Comparison of ENCODE assay signal across 13 mouse cellular contexts in genomic region chr11:46522719-46523118, GRCm38 (mm10). TPM values are rescaled to one million over a fixed set of nuclear protein-coding genes. Genes with fewer than 3 reads are reported as not detected.
DNase-seq lines count a peak whose midpoint lies in the region; ATAC-seq and TF ChIP-seq lines count a peak whose summit lies in the region.
"Had no signal": no experiment of that assay in that cellular context is flagged by ENCODE, and none has a peak within 500 bp of the region (broad histone marks: within the 10 kb centered on the region; RNA-seq: fewer than 3 reads in every experiment).

No protein-coding gene starts in this region.

- H3K4me1 ChIP-seq in kidney, adult 2 months (ENCODE audit: control insufficient read depth, insufficient read depth, low read length): no peaks in the 10 kb centered on the region
- H3K4me1 ChIP-seq in kidney, embryonic 15.5 days: no peaks in the 10 kb centered on the region
- H3K4me1 ChIP-seq in CH12.LX (ENCODE audit: control insufficient read depth in 1 of 2, insufficient read depth in 2 of 2): peaks cover 0 to 4% of the 10 kb centered on the region in 2 experiments; a peak in 1 of 4 replicates
- no peaks in the 10 kb centered on the region for H3K4me1 ChIP-seq in midbrain, embryonic 16.5 days (ENCODE audit: control insufficient read depth, insufficient read depth, low read length)
- H3K4me1 ChIP-seq: embryonic facial prominence, embryonic 13.5 days had no signal

- no peaks in the 10 kb centered on the region for H3K79me2 ChIP-seq in CH12.LX (replicated peaks; ENCODE audit: control insufficient read depth, extremely low read depth, insufficient read depth, poor library complexity, severe bottlenecking)

- TF ChIP-seq POLR2A in kidney, adult 2 months (IDR thresholded peaks at IDR 0.05; ENCODE audit: low read depth, low read length): no peak
- TF ChIP-seq POLR2A in CH12.LX (IDR thresholded peaks at IDR 0.05; ENCODE audit: low read depth, low read length): no peak

- peak; percentile 97 for TF ChIP-seq RAD21 in CH12.LX (IDR thresholded peaks at IDR 0.05; ENCODE audit: low read depth, low read length)

- H3K27ac ChIP-seq in kidney, adult 2 months (ENCODE audit: insufficient read depth, low read depth, low read length): no peak overlapping the region
- no peak overlapping the region for H3K27ac ChIP-seq in kidney, embryonic 15.5 days
- no peak overlapping the region for H3K27ac ChIP-seq in CH12.LX (ENCODE audit: insufficient read depth, low read depth)
- no peak overlapping the region for H3K27ac ChIP-seq in midbrain, embryonic 16.5 days (ENCODE audit: low read length)
- H3K27ac ChIP-seq: embryonic facial prominence, embryonic 13.5 days had no signal

- H3K4me2 ChIP-seq in kidney, embryonic 15.5 days: no peak overlapping the region
- no peak overlapping the region for H3K4me2 ChIP-seq in CH12.LX (ENCODE audit: insufficient read depth, low read depth, poor library complexity, severe bottlenecking)
- H3K4me2 ChIP-seq in midbrain, embryonic 16.5 days (ENCODE audit: low read length): no peak overlapping the region
- H3K4me2 ChIP-seq: embryonic facial prominence, embryonic 13.5 days had no signal

- no peaks in the 10 kb centered on the region for H3K9me3 ChIP-seq in kidney, embryonic 15.5 days (replicated peaks)
- no peaks in the 10 kb centered on the region for H3K9me3 ChIP-seq in CH12.LX (replicated peaks; ENCODE audit: low read length)
- H3K9me3 ChIP-seq in midbrain, embryonic 16.5 days (replicated peaks; ENCODE audit: control insufficient read depth, low read length, poor library complexity, severe bottlenecking): no peaks in the 10 kb centered on the region
- H3K9me3 ChIP-seq: embryonic facial prominence, embryonic 13.5 days had no signal

- TF ChIP-seq EP300 in CH12.LX (IDR thresholded peaks at IDR 0.05; ENCODE audit: low read length): no peak

- in situ Hi-C loops in CH12.LX (cut with MboI; ENCODE audit: low pct_ligation_motif_present, low pct_unique_long_range_greater_than_20kb, low sequenced_read_pairs): loop anchor here (10.0 kb wide), 1 partner anchor 212 kb away; the partner anchor contains the start of gene Havcr1

- no peak overlapping the region for H3K4me3 ChIP-seq in kidney, adult 2 months (ENCODE audit: insufficient read depth, low read depth, low read length)
- no peak overlapping the region for H3K4me3 ChIP-seq in kidney, embryonic 15.5 days (replicated peaks)
- H3K4me3 ChIP-seq in CH12.LX (replicated peaks in 1 of 3; ENCODE audit: low read depth in 2 of 3, low read length in 2 of 3, poor library complexity in 1 of 3): no peak overlapping the region
- no peak overlapping the region for H3K4me3 ChIP-seq in midbrain, embryonic 16.5 days (ENCODE audit: low read depth, low read length)
- H3K4me3 ChIP-seq: embryonic facial prominence, embryonic 13.5 days had no signal

- dilution Hi-C loops in CH12.LX (cut with MboI; ENCODE audit: extremely low pct_ligation_motif_present, extremely low pct_unique_long_range_greater_than_20kb, low sequenced_read_pairs): no loop called here

- DNase-seq in kidney, adult 2 months: peak; percentile 23
- peak; percentile 33 for DNase-seq in 416B (ENCODE audit: low read depth)
- DNase-seq in CH12.LX (ENCODE audit: extremely low read depth): peak; percentile 68
- peak; percentile 63 for DNase-seq in induced T-regulatory cell, adult 2 months (ENCODE audit: low read depth)
- DNase-seq in cerebellum, postnatal 4 days (ENCODE audit: low spot score in 2 of 2): no peak
- DNase-seq in Muller cell, postnatal 12 days (ENCODE audit: inconsistent ontology term): no peak

- peak; percentile 62 for TF ChIP-seq CTCF in kidney, adult 2 months (conservative IDR thresholded peaks at IDR 0.05; ENCODE audit: insufficient read depth, insufficient read length, low read depth, low read length)
- peak; percentile 35 to 97; a peak in 3 of 4 replicates for TF ChIP-seq CTCF in CH12.LX (conservative IDR thresholded peaks at IDR 0.05 in 1 of 2, IDR thresholded peaks at IDR 0.05 in 1 of 2; ENCODE audit: low read depth in 2 of 2, low read length in 2 of 2)

- no peak for ATAC-seq in kidney, embryonic 15.5 days (replicated peaks; ENCODE audit: low FRiP score)
- no peak for ATAC-seq in midbrain, embryonic 16.5 days

- H3K36me3 ChIP-seq in kidney, adult 2 months (ENCODE audit: control insufficient read depth, insufficient read depth, low read length): no peaks in the 10 kb centered on the region
- no peaks in the 10 kb centered on the region for H3K36me3 ChIP-seq in kidney, embryonic 15.5 days
- no peaks in the 10 kb centered on the region for H3K36me3 ChIP-seq in CH12.LX (replicated peaks in 1 of 2; ENCODE audit: control insufficient read depth in 1 of 2, insufficient read depth in 1 of 2, low read length in 1 of 2)
- no peaks in the 10 kb centered on the region for H3K36me3 ChIP-seq in midbrain, embryonic 16.5 days (ENCODE audit: control insufficient read depth, insufficient read depth, low read length)
- H3K36me3 ChIP-seq: embryonic facial prominence, embryonic 13.5 days had no signal

- no peak overlapping the region for H3K9ac ChIP-seq in kidney, embryonic 15.5 days
- H3K9ac ChIP-seq in CH12.LX (ENCODE audit: insufficient read depth, low read depth): no peak overlapping the region
- H3K9ac ChIP-seq in midbrain, embryonic 16.5 days (ENCODE audit: low read depth, low read length): no peak overlapping the region
- H3K9ac ChIP-seq: embryonic facial prominence, embryonic 13.5 days had no signal

- H3K27me3 ChIP-seq in kidney, adult 2 months (replicated peaks; ENCODE audit: control insufficient read depth, insufficient read depth, low read length): no peaks in the 10 kb centered on the region
- H3K27me3 ChIP-seq in kidney, embryonic 15.5 days: no peaks in the 10 kb centered on the region
- no peaks in the 10 kb centered on the region for H3K27me3 ChIP-seq in CH12.LX (replicated peaks)
- H3K27me3 ChIP-seq in midbrain, embryonic 16.5 days (ENCODE audit: control insufficient read depth, insufficient read depth, low read depth, low read length): no peaks in the 10 kb centered on the region
- H3K27me3 ChIP-seq: embryonic facial prominence, embryonic 13.5 days had no signal

- 77% methylated on average over 3 of the region's 3 CpGs for WGBS in kidney, adult 2 months
- WGBS in kidney, embryonic 15.5 days: 78% methylated on average over 3 of the region's 3 CpGs
- 84% methylated on average over 3 of the region's 3 CpGs for WGBS in midbrain, embryonic 16.5 days

TF ChIP-seq in CH12.LX, 34 proteins besides CTCF, POLR2A, EP300 and RAD21:
- no peak for TF ChIP-seq MAZ (IDR thresholded peaks at IDR 0.05; ENCODE audit: low read depth, low read length)
- TF ChIP-seq ZC3H11A (IDR thresholded peaks at IDR 0.05; ENCODE audit: low read depth, low read length): peak; percentile 59
- no peak for TF ChIP-seq NRF1 (IDR thresholded peaks at IDR 0.05; ENCODE audit: low read depth, low read length)
- TF ChIP-seq TCF12 (IDR thresholded peaks at IDR 0.05; ENCODE audit: low read depth, low read length): no peak
- TF ChIP-seq MYC (IDR thresholded peaks at IDR 0.05; ENCODE audit: low read depth, low read length): no peak
- TF ChIP-seq MAFK (IDR thresholded peaks at IDR 0.05; ENCODE audit: insufficient replicate concordance, low read length): no peak
- no peak for TF ChIP-seq ZNF384 (IDR thresholded peaks at IDR 0.05; ENCODE audit: low read depth, low read length)
- no peak for TF ChIP-seq GABPA (IDR thresholded peaks at IDR 0.05; ENCODE audit: insufficient replicate concordance, low read depth, low read length)
- 0 out of 2 replicates have a peak, but pooled peaks have one; percentile 11 for TF ChIP-seq JUND (conservative IDR thresholded peaks at IDR 0.05; ENCODE audit: low read depth, low read length)
- TF ChIP-seq BHLHE40 (IDR thresholded peaks at IDR 0.05; ENCODE audit: low read depth, low read length): no peak
- no peak for TF ChIP-seq MXI1 (IDR thresholded peaks at IDR 0.05; ENCODE audit: low read depth, low read length)
- peak; percentile 94 for TF ChIP-seq SMC3 (IDR thresholded peaks at IDR 0.05; ENCODE audit: low read depth, low read length)
- TF ChIP-seq RCOR1 (conservative IDR thresholded peaks at IDR 0.05; ENCODE audit: low read depth, low read length): no peak
- peak; percentile 27; the same call in 1 of the 2 replicates for TF ChIP-seq IRF4 (IDR thresholded peaks at IDR 0.05; ENCODE audit: low read depth, low read length)
- TF ChIP-seq POLR2AphosphoS2 (IDR thresholded peaks at IDR 0.05; ENCODE audit: low read depth, low read length): no peak
- TF ChIP-seq KAT2A (IDR thresholded peaks at IDR 0.05; ENCODE audit: insufficient replicate concordance, low read length): no peak

RNA-seq across cellular contexts. Expression of gene Gm12169, which starts 1.3 kb away (rescaled TPM):
- not detected in 2 replicates for polyA plus RNA-seq in kidney, adult 2 months (2012; rRNA removed)
- polyA plus RNA-seq in kidney, embryonic 15.5 days (2015; fragmentation: Nextera tagmentation; extraction: Ambion mirVana): not detected in 2 replicates
- total RNA-seq in CH12.LX (2012; rRNA removed): not detected in 2 replicates
- not detected in 2 replicates for total RNA-seq in CH12.LX (2014; rRNA removed)
- polyA plus RNA-seq in CH12.LX (2012; ENCODE audit: insufficient read length, low read depth): not detected in 2 replicates
- polyA plus RNA-seq in midbrain, embryonic 16.5 days (2015; fragmentation: Nextera tagmentation; extraction: Ambion mirVana): not detected in 2 replicates
- total RNA-seq: heart, postnatal 10 days; left cerebral cortex, adult 18-20 months had no signal
- polyA plus RNA-seq: embryonic facial prominence, embryonic 13.5 days; neural tube, embryonic 14.5 days; spleen, adult 2 months had no signal

RNA-seq across cellular contexts. Expression of gene BC053393, which starts 48.6 kb away (rescaled TPM):
- polyA plus RNA-seq in kidney, adult 2 months (2012; rRNA removed): not detected in 2 replicates
- not detected in 2 replicates for polyA plus RNA-seq in kidney, embryonic 15.5 days (2015; fragmentation: Nextera tagmentation; extraction: Ambion mirVana)
- total RNA-seq in CH12.LX (2012; rRNA removed): not detected in 2 replicates
- total RNA-seq in CH12.LX (2014; rRNA removed): not detected in 2 replicates
- not detected in 2 replicates for polyA plus RNA-seq in CH12.LX (2012; ENCODE audit: insufficient read length, low read depth)
- not detected in 2 replicates for polyA plus RNA-seq in midbrain, embryonic 16.5 days (2015; fragmentation: Nextera tagmentation; extraction: Ambion mirVana)
- total RNA-seq: heart, postnatal 10 days; left cerebral cortex, adult 18-20 months had no signal
- polyA plus RNA-seq: embryonic facial prominence, embryonic 13.5 days; neural tube, embryonic 14.5 days; spleen, adult 2 months had no signal

Comparison
In these comparisons a context has a peak if more than half of its experiments do, and no peak if none do; other contexts are left out.
1. DNase-seq: peak in kidney, adult 2 months (single experiment), 416B (single experiment), CH12.LX (single experiment) and induced T-regulatory cell, adult 2 months (single experiment); none in cerebellum, postnatal 4 days (0 of 2) and Muller cell, postnatal 12 days (single experiment).